Mouse (Mus musculus) forebrain, embryonic 15.5 days (tissue): ENCODE results near the gene Rab13. TPM values are rescaled to one million over a fixed set of nuclear protein-coding genes. Genes with fewer than 3 reads are reported as not detected.
"Not testable (repeated sequence)": the region's sequence is repeated elsewhere in the genome, so short reads cannot be mapped to it uniquely, and the experiment has no call there.

Experiments used
- ATAC-seq: fragments of 200-750 bp; cut with Nextera tagmentation; replicated peaks from 2 replicates; pipeline ENCODE4 v1.8.0; 2017; ENCODE audit warnings: mild to moderate bottlenecking, moderate TSS enrichment, moderate library complexity
- H3K27ac ChIP-seq: fragments of 300-500 bp; sonication (generic); replicated peaks from 2 replicates; pipeline ENCODE4 v1.5.1; 2015; ENCODE audit warnings: mild to moderate bottlenecking, inconsistent platforms
- H3K27me3 ChIP-seq: fragments of 300-500 bp; sonication (generic); 2 replicates; pipeline ENCODE4 v1.6.1; 2015; ENCODE audit warnings: inconsistent platforms
- H3K36me3 ChIP-seq: fragments of 300-500 bp; sonication (generic); 2 replicates; pipeline ENCODE4 v1.6.1; 2015; ENCODE audit warnings: mild to moderate bottlenecking, inconsistent platforms
- H3K4me1 ChIP-seq: fragments of 300-500 bp; sonication (generic); 2 replicates; pipeline ENCODE4 v1.6.1; 2015; ENCODE audit warnings: inconsistent platforms
- H3K4me2 ChIP-seq: fragments of 300-500 bp; sonication (generic); replicated peaks from 2 replicates; pipeline ENCODE4 v1.6.1; 2015; ENCODE audit warnings: mild to moderate bottlenecking, inconsistent platforms
- H3K4me3 ChIP-seq: fragments of 300-500 bp; sonication (generic); 2 replicates; pipeline ENCODE4 v1.5.1; 2015; ENCODE audit warnings: mild to moderate bottlenecking, inconsistent platforms
- H3K9ac ChIP-seq: fragments of 300-500 bp; sonication (generic); replicated peaks from 2 replicates; pipeline ENCODE4 v1.6.1; 2015; ENCODE audit warnings: mild to moderate bottlenecking, inconsistent platforms
- H3K9me3 ChIP-seq: fragments of 300-500 bp; sonication (generic); 2 replicates; pipeline ENCODE4 v1.6.1; 2016; ENCODE audit warnings: inconsistent platforms
- WGBS: fragments of 180-500 bp; shearing (Covaris S2); methylation state at CpG from one replicate; pipeline ENCODE4 v1.1.7; 2015; ENCODE audit warnings: mixed read lengths; 5-methylcytosine and 5-hydroxymethylcytosine counted together
- polyA plus RNA-seq: library from polyadenylated mRNA; unstranded; fragments of >200 nt; fragmentation: Nextera tagmentation; extraction: Ambion mirVana; gene quantifications from 2 replicates; pipeline ENCODE4 v1.2.1, GENCODE M21; 2015

Rab13 gene
- polyA plus RNA-seq, 1 experiment from 2014 or later, result 22.2 TPM

DNA sequence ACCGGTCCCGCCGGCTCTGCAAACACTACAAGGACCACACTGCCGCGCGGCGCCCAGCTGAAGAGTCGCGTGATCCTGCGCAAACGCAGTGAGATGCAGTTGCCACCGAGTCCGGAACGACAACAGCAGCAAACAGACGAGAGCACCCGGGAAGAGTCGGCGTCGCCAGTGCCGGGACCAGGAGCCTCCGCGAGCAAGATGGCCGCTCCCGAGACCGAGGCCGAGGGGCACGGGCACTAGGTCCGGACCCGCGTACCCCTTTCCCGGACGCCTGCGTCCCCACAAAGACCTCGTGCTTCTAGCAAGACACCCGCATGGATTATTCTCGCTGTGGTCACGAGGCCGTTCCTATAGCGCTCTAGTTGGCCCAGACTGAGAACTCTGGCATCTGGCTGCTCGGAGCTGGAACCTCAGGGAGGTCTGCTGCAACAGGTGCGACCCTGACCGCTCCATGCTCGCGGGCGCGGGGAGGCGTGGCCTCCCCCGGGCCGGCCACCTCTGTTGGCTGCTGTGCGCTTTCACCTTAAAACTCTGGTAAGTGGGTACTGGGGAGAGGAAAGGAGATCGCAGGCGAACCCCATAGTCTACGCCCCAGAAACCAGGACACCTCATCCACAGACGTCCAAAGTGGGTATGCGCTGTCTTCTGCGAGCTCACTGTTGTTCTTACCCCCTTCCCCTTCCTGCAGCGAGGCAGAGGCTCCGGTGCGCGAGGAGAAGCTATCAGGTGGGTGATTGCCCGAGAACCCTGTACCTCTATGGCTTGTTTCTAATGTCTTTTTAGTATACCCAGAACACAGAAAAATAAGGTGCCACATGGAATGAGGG lies 18.2 kb downstream of the Rab13 start, which contains the start of gene Jtb:
Jtb (plus strand) TSS at position 91 of the 827 bp plus-strand sequence.
- Histone ChIP-seq H3K4me1 (peaks cover 13% of the 10 kb centered on the region), H3K27me3 (no peaks in the 10 kb centered on the region), H3K9me3 (no peaks in the 10 kb centered on the region), H3K36me3 (peaks cover 29% of the 10 kb centered on the region), H3K4me2 (peak within 1 kb of the TSS; percentile 62), H3K4me3 (peak within 1 kb of the TSS; percentile 72), H3K27ac (peak within 1 kb of the TSS; percentile 88), H3K9ac (peak within 1 kb of the TSS; percentile 70)
- under 1% methylated on average over 61 of the region's 61 CpGs for WGBS
- ATAC-seq, result peak; percentile 98

DNA sequence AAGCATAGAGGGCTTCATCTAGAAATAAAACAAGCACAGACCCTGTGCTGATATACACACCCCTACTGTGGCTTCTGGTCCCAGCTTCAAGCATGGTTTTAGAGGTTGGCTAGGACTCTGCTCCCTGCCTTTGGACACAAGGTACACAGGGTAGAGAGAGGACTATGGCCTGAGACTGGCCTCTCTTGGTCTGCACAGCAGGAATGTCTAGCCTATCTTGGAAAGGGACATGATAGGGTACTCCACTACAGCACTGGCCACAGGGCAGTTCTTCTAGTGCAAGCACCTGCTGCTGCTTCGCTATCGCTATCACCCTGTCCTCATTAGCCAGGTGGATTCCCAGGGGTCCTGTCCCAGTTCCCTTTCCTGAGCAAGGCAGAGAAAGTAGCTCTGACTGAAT lies 27.8 kb downstream of the Rab13 start:
- peaks cover 13% of the 10 kb centered on the region for H3K4me1 ChIP-seq
- WGBS, result 93% methylated on average over 2 of the region's 2 CpGs
- H3K27me3 ChIP-seq, result no peaks in the 10 kb centered on the region
- no peak overlapping the region for H3K9ac ChIP-seq
- no peak for ATAC-seq
- no peak overlapping the region for H3K4me2 ChIP-seq
- H3K4me3 ChIP-seq, result no peak overlapping the region
- peaks cover 3% of the 10 kb centered on the region; the same call in 1 of the 2 replicates for H3K36me3 ChIP-seq
- H3K9me3 ChIP-seq, result no peaks in the 10 kb centered on the region
- H3K27ac ChIP-seq, result no peak overlapping the region

DNA sequence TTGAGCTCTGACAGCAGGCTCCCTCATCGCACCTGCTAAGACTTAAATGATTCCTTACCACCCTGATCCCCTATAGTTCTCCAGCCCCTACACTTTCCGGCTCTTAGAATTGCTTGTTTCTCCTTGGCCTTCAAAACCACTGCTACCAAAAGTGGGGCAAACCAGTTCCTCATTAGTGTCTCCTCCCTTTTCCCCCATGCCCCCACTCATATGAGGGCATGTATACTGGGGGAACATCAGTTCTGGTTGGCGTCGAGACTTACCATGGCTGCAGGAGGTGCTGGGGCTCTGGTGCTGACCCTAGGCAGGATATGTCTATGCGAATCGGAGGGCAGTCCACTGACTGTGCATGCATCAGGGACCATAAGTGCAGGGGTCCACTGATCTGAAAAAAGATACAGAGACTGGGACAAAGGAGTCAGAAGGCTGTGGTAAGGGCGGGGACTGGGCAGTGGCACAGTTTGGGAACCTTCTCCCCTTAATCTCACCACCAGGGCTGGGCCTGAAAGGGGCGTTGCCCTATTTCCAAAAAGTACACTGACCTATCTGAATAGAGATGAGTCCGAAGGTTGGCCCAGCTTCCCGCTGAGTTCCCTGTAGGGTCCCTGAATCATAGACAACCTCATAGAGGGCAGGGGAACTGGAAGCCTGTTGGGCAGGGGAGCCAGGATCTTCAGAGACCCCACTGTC lies 28.3 kb downstream of the Rab13 start:
- Histone ChIP-seq H3K4me3 (no peak overlapping the region), H3K4me1 (peaks cover 13% of the 10 kb centered on the region), H3K36me3 (no peaks in the 10 kb centered on the region), H3K9ac (no peak overlapping the region), H3K9me3 (no peaks in the 10 kb centered on the region), H3K27ac (no peak overlapping the region), H3K27me3 (no peaks in the 10 kb centered on the region), H3K4me2 (no peak overlapping the region)
- ATAC-seq, result no peak
- WGBS, result 87% methylated on average over 10 of the region's 10 CpGs

DNA sequence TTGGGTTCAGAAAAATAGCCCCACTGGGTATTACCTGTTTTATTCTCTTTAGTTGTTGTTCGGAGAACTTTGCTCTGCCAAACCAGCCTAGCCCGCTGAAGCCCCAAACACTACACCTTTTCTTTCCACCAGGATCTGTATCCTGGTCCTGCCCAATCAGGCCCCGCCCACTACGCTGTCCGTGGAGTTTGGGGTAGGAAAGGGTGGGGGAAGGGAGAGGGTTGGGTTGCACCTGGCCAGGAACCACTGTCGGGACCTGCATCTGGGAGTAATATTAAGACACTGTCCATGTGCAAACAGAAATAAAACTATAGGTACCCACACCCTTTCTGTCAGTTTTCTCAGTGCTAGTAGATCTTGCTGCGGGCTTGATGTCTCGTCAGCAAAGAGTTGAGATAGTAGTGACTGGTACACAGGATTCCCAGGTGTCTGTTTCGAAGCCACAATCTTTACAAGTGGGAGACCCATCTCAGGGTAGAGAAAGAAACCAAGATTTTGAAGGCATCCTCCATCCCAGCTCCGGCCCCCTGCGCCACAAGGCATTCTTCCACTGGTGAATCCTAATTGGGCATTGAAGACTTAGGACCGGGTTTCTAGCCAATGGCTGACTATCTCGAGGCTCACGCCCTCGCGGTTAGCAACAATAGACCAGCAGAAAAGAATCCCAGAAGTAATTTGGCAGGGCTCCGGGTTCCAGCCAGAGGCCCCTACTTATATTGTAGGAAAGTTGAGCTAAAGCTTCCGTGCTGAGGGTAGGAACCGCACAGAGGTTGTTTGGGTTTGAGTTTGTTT lies 29.7 kb downstream of the Rab13 start, which contains the start of gene Creb3l4:
Creb3l4 (minus strand) TSS at position 529 of the 792 bp plus-strand sequence.
- 1% methylated on average over 19 of the region's 19 CpGs for WGBS
- H3K9me3 ChIP-seq, result no peaks in the 10 kb centered on the region
- H3K4me2 ChIP-seq, result peak within 1 kb of the TSS; percentile 52
- no peaks in the 10 kb centered on the region for H3K27me3 ChIP-seq
- peaks cover 18% of the 10 kb centered on the region for H3K4me1 ChIP-seq
- H3K36me3 ChIP-seq, result no peaks in the 10 kb centered on the region
- peak; percentile 59 for ATAC-seq
- peak within 1 kb of the TSS; percentile 55 for H3K27ac ChIP-seq
- H3K9ac ChIP-seq, result peak within 1 kb of the TSS; percentile 35; the same call in 1 of the 2 replicates
- peak within 1 kb of the TSS; percentile 35 for H3K4me3 ChIP-seq

DNA sequence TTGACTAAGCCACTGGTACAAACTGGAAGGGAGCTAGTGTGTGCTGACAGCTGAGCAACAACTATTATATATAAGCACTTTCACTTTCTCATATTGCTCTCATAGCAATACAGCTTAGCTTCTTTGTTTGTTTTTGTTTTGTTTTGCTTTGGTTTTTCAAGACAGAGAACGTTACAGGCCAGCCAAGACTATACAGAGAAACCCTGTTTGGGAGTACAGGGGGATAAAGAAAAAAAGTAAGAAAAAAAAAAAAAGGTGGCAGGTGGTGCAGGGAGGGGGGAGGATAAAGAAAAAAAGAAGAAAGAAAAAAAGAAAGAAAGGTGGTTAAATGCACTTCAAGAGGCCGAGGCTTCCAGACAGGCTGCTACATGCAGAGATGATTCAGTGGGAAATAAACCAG lies 31.9 kb downstream of the Rab13 start:
- Histone ChIP-seq H3K36me3 (no peaks in the 10 kb centered on the region), H3K4me3 (no peak overlapping the region), H3K4me1 (peaks cover 30% of the 10 kb centered on the region), H3K27me3 (no peaks in the 10 kb centered on the region), H3K9ac (no peak overlapping the region), H3K4me2 (no peak overlapping the region), H3K9me3 (no peaks in the 10 kb centered on the region), H3K27ac (no peak overlapping the region)
- no peak for ATAC-seq
- WGBS, result 49% methylated on average over 2 of the region's 2 CpGs

DNA sequence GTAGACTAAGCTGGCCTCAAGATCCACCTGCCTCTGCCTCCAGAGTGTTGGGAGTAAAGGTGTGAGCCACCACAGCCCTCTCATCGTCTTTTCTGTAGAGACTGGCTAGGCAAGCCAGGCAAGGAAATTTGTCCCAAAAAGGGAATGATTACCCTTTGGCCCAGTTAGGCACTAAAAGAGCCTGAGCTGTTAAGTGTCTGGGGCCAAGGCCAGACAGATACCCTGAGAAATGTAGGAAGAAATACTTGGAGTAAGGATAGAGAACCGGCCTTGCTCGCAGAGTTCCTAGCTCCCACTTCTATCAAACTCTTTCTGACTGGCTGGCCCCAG lies 34.1 kb downstream of the Rab13 start:
- ATAC-seq, result peak; percentile 26; the same call in 1 of the 2 replicates
- 0% methylated on average over 3 of the region's 3 CpGs for WGBS
- Histone ChIP-seq H3K4me3 (peak overlapping the region; percentile 88), H3K36me3 (peaks cover 5% of the 10 kb centered on the region; the same call in 1 of the 2 replicates), H3K27me3 (no peaks in the 10 kb centered on the region), H3K27ac (peak overlapping the region; percentile 84), H3K9ac (peak overlapping the region; percentile 42), H3K4me2 (peak overlapping the region; percentile 84), H3K9me3 (no peaks in the 10 kb centered on the region), H3K4me1 (peaks cover 29% of the 10 kb centered on the region)

DNA sequence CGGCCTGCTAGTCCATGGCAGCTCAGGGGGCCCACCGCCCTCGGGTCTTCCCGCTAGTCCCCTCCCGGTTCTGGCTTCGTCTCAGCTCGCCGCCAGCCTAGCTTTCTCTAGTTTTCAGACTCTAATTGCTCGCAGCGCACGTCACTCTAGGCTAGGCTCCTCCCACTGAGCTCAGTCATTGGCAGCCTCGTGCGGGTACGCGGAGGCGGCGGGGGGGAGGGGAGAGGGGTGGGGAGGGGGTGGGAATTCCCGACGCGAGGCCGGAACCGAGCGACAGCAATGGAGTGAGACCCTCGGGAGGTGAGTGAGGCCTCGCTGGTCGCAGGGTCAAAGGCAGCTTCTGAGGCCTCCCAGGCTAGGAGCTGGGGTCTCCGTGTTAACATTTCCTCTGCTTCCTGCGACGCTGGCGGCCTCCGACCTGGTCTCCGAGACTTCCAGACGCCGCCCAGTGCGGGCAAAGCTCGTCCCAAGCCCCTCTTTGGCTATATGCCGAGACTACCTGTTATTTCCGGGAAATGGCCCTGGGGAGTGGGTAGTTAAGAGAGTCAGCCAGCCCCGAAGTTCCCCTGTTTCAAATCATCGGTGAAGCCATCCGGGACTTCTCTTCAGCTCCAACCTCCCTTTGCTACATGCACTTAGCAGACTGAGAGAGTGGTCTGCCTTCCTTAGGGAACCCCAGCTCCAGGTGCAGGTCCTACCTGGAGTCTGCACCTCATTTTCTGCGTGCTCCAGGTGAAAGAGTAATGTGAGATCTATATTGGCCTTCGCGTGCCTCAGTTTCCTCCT lies 34.7 kb downstream of the Rab13 start, which contains the start of gene Slc39a1:
Slc39a1 (plus strand) TSS at position 213 of the 786 bp plus-strand sequence.
- peak; percentile 95 for ATAC-seq
- Histone ChIP-seq H3K27me3 (no peaks in the 10 kb centered on the region), H3K9me3 (no peaks in the 10 kb centered on the region), H3K9ac (peak within 1 kb of the TSS; percentile 84), H3K4me1 (peaks cover 23% of the 10 kb centered on the region), H3K36me3 (peaks cover 5% of the 10 kb centered on the region; the same call in 1 of the 2 replicates), H3K27ac (peak within 1 kb of the TSS; percentile 84), H3K4me2 (peak within 1 kb of the TSS; percentile 84), H3K4me3 (peak within 1 kb of the TSS; percentile 88)
- under 1% methylated on average over 44 of the region's 44 CpGs for WGBS

DNA sequence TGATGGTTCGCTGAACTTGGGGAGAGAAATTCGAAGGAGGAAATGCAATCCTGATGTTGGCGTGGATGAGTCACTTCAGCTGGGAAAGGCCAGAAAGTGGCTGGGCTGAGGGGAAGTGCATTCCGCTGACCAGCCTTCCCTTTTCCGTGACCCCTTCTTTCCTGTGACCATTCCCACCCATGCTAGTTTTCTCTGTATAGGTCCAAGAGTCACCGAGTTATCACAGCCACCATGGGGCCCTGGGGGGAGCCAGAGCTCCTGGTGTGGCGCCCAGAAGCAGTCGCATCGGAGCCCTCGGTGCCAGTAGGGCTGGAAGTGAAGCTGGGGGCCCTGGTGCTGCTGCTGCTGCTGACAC lies 35.2 kb downstream of the Rab13 start:
- 6% methylated on average over 10 of the region's 10 CpGs for WGBS
- Histone ChIP-seq H3K27me3 (no peaks in the 10 kb centered on the region), H3K4me1 (peaks cover 18% of the 10 kb centered on the region), H3K9ac (peak overlapping the region; percentile 84), H3K4me2 (peak overlapping the region; percentile 84), H3K36me3 (peaks cover 5% of the 10 kb centered on the region; the same call in 1 of the 2 replicates), H3K9me3 (no peaks in the 10 kb centered on the region), H3K27ac (peak overlapping the region; percentile 84), H3K4me3 (peak overlapping the region; percentile 88)
- no peak for ATAC-seq

DNA sequence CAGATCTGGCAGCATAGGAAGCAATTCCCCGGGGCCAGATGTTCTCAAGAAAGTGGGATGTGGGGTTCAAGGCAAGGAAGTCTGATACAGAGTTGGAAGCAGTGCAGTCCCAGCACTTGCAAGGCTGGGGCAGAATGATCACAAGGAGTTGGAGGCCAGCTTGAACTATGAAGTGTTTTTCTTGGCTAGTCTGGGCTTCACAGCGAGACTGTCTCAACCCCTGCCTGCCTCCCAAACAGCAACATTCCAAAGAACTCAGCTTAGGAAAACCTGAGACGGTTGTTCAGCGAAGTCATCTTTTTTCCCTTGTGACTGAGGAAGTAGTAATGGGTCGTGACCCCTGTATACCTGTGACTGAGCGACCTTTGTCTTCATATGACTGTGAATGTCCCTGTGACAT lies 37.3 kb downstream of the Rab13 start:
- Histone ChIP-seq H3K27me3 (no peaks in the 10 kb centered on the region), H3K9me3 (no peaks in the 10 kb centered on the region), H3K27ac (no peak overlapping the region), H3K4me3 (no peak overlapping the region), H3K4me1 (peaks cover 28% of the 10 kb centered on the region), H3K9ac (no peak overlapping the region), H3K36me3 (peaks cover 5% of the 10 kb centered on the region; the same call in 1 of the 2 replicates), H3K4me2 (no peak overlapping the region)
- 88% methylated on average over 6 of the region's 6 CpGs for WGBS
- no peak for ATAC-seq

DNA sequence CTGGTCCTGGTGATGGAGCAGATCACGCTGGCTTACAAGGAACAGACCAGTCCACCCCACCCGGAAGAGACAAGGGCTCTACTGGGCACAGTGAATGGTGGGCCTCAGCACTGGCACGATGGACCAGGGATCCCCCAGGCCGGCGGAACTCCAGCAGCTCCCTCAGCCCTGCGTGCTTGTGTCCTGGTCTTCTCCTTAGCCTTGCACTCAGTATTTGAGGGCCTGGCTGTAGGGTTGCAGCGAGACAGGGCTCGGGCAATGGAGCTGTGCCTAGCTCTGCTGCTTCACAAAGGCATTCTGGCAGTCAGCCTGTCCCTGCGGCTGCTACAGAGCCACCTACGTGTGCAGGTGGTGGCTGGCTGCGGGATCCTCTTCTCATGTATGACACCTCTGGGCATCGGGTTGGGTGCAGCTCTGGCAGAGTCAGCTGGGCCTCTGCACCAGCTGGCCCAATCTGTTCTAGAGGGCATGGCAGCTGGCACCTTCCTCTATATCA lies 38.3 kb downstream of the Rab13 start:
- not testable (repeated sequence) for H3K4me3 ChIP-seq, H3K27me3 ChIP-seq, H3K9me3 ChIP-seq, H3K27ac ChIP-seq, H3K36me3 ChIP-seq, H3K4me2 ChIP-seq, ATAC-seq, H3K9ac ChIP-seq
- WGBS, result 92% methylated on average over 10 of the region's 12 CpGs
- peaks cover 35% of the 10 kb centered on the region for H3K4me1 ChIP-seq

DNA sequence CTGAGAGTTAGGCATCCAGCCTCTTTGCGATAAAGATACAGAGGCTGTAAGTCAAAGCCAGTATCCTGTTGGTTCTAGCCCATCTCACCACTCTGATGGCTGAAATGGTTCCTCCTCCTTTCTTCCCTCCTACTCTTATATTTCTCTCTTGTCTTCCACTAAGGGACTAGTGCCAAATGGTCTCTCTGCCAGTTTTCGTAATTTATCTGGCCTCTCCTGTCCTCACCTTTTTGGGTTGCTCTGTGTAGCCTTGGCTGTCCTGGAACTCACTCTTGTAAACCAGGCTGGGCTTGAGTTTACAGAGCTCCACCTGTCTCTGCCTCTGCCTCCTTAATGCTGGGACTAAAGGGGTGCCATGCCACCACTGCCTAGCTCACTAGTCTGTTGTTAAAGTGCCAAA lies 39.2 kb downstream of the Rab13 start:
- not testable (repeated sequence) for H3K4me2 ChIP-seq, H3K36me3 ChIP-seq, H3K9me3 ChIP-seq, H3K27me3 ChIP-seq, ATAC-seq, H3K4me3 ChIP-seq, H3K9ac ChIP-seq, H3K27ac ChIP-seq
- H3K4me1 ChIP-seq, result peaks cover 33% of the 10 kb centered on the region
- WGBS, result 88% methylated on average over 2 of the region's 2 CpGs
